Mouse (Mus musculus) adrenal gland, adult 2 months (tissue): ENCODE measurements at regions not wholly inside any gene's neighbourhood (a gene's known extent, or its start where the extent isn't known, plus 50 kb on each side); places are given as distances from the start of the nearest gene placed in this dataset.
A peak's percentile ranks its signal among the peaks of the same experiment; 100 is the strongest.

Experiments
- DNase-seq: peaks from one replicate; pipeline ENCODE4 v3.0.0; 2021

DNA sequence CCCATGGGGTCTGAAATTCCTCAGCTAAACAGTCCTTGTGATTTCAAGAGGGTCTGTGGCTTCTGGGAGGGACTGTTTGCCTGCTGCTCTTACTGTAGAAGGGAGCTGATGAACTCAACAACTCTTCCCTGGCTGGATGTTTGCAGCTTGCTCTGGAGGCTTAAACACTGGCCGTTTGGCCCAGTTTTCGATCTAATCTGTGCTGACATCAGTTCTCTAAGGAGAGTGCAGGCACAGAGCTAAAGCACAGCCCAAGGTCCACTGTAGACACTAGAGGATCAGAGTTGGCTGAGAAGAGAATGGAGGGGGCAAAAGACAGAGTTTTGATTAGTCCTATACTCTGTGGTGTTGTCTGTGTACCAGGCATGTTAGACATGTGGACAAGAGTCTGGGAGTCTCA is 490.1 kb downstream of the Nedd1 start:
- DNase-seq, result no peak

DNA sequence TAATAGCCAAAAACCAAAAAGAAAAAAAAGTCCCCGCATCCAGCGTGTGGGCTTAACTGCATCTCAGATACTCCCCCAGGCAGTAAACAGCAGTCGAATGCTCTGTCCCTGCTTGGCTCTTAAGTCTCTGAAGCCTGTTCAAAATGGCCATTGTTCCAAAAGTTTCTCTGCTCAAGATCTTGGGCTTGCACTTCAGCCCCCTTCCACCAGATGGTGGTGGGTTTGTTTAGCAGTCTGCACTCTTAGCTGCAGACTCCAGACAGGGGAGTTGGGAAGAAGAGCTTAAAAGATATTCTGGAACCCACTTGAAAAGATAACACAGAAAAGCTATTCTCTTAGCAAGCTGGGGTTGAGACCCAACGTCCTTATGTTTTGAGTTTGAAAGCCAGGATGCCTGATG is 496.4 kb downstream of the Nedd1 start:
- DNase-seq, result no peak

DNA sequence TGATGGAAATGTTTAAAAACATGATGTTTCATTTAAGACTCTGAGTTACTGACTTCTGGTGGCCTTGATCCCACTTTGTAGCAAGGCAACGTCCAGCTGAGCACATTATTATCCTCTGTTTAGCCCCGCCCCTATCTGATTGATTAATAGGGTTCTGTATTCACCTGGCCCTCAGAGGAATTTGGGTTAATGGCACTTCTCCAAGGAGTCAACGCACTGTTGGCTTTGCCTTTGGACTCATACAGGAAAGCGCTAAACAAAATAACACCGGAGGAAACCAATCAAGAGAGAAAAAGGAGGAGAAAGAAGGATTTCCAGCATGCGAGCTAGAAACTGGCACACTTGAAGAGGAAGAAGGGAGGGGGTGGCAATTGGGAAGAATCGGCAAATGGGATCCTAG is 497.1 kb downstream of the Nedd1 start:
- no peak for DNase-seq

DNA sequence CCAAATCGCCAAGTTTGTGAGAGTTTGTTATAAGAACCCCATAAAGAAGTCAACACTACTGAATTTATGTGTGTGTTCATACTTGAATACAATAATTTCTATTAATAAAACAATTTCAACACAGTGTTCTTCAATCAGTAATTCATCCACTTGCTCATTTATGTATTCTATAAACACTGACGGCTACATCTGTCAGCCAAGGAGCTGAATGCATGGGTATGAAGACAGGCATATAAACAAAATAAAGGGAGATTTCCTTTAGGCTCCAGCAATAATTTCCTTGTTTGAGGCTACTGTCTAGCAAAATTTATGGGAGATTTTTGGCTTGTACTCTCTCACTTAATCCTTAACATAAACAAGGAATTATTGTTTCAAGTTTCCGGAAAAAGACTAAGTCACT is 502.9 kb downstream of the Nedd1 start:
- no peak for DNase-seq

DNA sequence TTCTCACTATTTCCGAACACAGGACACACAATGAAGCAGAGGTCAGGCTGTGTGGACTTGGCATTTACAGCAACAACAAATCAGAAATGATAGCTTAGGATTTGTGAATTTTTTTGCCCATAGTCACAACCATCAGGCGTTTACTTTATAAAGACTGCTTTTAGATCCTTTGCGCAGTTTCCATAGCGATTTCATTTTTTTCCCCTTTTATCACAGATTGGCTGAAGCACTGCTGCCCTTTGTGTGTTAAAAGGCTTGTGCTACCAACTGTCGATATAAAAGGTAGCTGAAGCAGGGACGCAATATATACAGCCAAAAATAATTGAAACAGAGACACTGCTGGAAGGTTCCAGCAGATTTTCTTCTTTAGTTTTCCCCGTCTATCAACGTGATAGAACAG is 551.4 kb downstream of the Nedd1 start:
- no peak for DNase-seq

DNA sequence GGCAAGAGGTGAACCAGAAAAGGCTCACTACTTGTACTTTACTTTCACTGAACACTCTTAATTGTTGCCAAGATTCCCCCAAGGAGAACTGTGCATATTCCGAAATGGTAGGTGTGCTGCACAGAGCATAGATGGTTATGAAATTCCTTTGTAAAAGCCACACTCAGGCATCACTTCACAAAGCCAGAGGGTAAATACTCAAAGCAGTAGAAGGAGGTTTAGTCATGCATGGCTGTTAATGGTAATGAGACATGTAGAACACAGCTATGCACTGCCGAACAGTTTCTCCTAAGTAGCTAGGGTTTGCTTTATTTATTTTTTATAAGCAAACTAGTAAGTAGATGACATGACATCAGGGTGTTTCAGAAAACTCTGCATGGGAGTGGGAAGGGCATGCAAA is 556.2 kb downstream of the Nedd1 start:
- no peak for DNase-seq

DNA sequence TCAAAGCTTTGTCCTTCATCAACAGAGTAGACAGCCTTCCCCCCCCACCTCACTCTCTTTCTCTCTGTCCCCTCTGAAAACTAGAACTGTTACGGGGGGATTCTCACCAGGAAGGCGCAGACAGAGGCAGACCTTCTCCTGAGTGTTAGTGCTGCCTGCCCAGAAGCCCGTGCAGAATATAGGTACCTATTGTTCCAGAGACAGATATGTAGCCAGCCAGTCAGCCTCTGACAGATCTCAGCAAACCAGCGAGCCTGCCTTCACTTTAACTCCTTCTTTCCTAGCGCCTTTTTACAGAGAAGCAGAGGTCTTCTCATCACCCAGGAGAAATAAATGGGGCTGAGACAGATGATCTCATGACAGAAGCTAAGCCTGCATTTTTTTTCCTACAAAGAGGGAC is 557.2 kb downstream of the Nedd1 start:
- DNase-seq, result no peak

DNA sequence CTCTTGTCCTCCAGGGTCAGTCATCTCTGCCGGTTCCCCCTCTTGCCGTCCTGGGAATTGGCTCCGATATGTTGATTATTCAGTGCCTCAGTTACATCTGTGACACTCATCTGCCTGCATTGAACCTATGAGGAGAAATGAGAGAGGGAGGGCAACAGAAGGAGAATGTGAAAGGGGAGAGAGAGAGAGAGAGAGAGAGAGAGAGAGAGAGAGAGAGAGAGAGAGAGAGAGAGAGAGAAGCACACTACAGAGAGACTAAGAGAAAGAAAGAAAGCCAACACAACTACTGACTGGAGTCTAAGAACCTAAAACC is 557.6 kb downstream of the Nedd1 start:
- no peak for DNase-seq

DNA sequence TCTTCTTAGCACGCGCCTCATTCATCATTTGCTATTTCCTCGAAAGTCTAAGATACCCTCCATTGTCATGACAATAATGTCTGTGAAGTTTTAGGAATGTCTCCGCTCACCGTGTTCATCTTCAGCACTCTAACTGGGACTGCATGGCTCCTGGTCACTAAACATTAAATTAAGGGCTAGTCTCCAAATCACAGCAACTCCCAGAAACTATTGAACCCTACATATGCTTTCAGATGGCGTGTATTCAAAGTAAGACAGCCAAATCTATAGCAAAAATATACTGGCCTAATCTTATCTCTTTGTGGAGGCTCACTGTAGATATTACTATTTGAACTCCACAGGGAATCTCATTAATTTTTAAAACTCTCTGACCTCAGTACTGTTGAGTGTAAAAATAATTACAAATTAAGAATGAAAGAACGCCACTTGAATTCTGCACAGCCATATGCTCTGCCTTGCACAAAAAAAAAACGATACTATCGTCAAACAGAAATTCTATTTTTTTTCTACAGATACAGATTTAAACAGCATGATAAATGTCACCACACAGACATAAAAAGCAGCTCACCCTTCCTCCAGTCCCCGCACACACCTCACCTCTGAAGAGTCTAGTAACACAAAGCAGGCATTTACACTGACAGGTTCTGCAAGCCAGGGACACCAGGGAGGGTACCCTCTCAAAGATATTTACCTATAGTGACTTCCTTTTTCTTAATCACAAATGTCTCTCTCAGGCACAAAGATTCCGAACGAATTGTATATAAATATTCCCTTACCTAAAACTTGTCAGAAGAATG is 558.2 kb downstream of the Nedd1 start:
- DNase-seq, result no peak

DNA sequence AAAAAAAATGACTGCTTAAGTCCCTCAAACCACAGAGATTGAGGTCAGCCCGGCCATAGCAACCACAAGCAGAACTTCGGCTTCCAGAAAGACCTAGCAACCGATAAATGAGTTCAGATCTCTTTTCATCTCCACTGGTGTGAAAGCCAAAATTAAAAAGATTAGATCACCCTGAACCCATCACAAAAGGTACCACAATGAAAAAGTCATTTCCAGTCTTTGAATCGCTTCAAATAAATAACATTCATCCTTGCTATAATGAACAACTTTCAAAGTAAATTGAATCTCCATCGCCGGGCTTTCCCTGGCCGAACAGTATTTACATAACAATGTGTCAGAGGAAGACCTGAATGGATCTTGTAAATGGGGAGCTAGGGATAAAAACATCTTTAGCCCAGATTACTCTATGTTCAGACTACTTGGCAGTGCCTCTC is 559.1 kb downstream of the Nedd1 start:
- no peak for DNase-seq

DNA sequence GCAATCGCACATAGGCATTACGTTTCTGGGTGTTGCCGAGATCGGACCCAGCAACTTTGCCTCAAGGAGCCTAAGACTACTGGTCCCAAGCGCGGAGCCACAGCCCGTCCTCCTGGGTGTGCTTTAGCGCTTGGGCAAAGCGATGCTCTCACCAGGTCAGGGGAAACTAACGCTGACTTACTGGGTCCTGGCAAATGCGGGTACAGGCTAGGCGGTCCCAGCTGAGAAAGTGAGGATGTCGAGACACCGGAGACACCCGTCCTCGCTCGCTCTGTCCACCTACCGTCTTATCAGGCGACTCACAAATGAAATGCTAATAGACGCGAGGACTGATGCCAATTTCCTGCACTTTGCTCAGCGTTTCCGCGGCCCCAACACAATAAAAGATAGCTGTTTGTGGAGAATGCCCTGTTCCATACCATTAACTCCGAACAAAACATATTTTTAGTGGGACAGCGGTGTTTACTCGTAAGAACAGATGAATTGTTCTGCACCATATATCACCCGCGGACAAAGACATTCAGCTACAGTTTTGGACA is 559.7 kb downstream of the Nedd1 start:
- DNase-seq, result peak; percentile 18

DNA sequence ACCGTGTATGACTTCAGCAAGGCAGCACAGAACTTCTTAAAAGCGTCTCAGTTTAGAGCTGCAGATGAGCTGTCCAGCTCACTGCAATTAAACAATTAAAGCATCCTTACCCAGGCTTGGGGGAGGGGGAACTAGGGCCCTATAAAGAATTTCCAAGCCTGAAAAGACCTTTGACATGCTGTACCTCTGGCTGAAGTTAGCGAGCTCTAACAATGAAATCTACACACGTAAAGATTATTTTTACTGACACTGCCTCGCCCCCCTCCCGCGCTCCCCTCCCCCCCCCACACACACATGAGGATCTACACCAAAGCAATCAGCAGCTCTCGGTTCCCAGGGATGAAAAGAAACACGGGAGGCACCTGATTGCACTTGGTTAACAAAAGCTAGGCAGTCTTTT is 560.7 kb downstream of the Nedd1 start:
- DNase-seq, result no peak

DNA sequence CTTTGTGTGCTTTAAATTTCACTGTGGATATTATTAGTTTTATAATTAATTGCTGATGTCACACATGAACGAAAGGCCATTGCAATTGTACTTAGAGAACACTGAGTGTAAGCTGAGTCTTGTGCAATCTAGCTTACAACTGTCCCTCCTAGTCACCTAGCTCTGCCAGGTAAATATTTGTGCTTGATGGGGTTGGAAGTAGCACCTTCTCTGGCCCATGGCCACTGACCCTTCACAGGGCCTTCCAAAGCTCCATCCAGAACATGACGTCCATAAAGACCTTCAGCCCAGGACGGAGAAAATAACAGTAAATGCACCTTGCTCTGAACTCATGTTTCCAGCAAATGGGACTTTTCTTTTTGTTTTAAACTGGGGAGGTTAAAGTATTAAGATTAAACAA is 576.0 kb downstream of the Nedd1 start:
- DNase-seq, result peak; percentile 2

DNA sequence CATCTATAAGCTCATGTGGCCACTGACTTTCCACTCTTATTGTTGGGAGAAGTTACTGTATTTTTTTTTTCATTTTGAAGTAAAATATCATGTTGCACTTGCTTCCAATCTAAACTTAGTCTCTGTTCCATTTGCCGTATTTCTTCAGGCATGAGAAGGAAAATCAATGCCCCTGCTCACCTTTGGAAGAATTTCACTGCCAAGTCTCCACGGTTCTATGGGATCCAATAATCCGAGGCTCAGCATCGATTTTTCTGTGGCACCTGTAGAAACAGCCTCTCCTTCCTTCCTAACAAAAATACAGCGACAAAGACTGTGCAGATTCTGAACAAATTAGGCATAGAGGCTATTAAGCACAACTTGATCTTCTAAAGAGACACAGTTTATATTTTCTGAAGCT is 586.7 kb downstream of the Nedd1 start:
- DNase-seq, result no peak

DNA sequence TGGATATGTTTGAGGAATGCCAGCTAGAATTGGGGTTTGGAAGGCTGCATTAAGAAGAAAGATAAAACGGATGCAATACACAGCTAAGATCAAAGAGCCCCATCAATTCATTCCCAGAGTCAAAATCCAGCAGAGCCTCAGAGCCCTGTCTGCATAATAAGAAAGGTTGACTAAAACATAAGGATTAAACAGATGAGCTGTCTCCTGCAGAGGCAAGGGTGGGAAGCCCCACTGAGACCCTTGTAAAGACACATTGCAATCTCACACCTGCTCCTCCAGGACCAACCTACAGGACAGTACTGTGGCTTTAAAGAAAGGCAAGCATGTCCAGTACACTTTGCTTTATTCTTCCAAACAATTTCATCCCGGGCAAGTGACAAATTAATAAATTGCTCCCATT is 609.4 kb downstream of the Nedd1 start:
- DNase-seq, result no peak

DNA sequence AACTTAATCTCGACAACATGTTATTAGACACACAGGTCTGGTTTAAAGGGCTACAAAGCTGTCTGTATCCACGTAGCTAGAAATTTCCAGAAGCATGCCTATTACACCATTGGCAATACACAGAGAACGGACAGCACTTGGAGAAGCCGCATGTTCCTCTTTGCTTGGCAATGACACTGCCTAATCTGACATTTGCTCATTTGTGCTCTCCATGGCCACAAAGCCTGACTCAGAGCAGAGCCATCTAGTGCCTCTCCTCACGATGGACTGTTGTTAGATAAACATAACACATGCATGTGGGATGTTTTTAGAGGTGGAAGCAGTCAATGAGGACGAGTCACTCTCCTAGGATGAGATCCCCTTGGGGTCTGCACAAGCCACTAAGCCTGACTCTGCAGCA is 615.9 kb downstream of the Nedd1 start:
- DNase-seq, result no peak

DNA sequence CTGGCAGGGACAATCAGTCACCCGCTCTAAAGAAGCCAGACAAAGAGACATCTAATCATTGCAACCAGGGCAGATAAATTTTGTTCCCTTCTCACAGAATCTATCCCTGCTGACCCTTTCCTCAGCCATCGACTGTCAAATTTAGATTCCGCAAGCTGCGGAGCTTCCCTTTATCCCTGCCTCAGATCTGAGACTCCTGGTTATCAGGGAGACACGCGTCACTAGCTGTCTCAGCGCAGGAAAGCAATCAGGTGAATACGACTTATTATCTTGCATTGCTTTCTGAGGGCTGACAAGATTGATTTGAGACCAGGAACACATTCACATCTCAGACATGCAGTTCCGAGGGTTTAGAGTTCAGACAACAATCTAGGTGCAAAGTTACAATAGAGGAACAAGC is 618.3 kb downstream of the Nedd1 start:
- DNase-seq, result no peak

DNA sequence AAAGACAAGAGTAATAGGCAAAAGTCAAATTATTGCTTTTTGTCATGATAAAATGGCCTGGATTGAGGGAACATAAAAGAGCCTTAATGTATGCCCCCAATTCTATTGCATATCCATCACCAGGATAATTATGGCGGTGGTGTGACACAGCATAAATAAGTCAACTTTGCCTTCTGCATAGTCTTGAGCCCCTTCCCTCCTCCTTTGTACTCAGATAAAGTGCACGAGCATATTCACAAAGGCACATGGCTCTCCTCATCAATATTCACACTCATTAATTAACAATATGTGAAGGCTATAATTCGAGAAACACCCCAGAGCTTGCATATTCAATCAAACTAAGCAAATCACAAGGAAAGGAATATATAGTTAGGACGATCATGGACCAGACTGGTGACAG is 619.5 kb downstream of the Nedd1 start:
- no peak for DNase-seq

DNA sequence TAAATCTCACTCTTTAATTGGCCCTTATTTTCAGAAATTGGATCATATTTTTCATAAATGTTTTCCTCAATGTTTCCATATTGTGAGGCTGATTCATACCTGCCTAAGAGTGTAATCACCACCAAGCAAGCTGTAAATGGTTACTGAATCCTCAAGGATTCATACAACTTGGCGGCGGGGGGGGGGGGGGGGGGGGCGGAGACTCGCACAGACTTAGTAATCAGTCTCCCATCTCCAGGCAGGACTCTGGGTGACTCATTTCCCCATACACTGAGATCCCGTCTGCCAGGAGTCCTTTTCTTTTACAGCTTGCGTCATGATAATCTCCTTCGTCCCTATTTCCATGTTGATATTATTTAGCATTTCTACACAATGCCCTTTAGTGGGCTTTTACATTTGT is 624.7 kb downstream of the Nedd1 start:
- DNase-seq, result no peak

DNA sequence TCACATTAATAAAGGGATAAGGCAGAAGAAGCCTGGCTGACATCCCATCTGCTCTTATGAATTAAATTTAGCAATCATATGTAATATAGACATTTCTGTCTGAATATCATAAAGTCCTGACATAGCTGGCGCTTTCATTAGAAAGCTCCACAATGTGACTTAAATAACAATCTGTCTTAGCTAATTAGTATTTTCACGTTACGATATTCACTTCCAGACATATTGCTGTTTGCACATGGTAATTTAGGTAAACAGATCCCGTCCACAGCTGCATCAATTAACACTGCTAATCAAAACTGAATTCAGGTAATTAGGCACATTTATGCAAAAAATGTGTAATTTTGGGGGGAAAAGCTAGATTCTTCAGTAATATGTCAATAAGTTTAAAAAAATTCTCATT is 625.1 kb downstream of the Nedd1 start:
- no peak for DNase-seq

DNA sequence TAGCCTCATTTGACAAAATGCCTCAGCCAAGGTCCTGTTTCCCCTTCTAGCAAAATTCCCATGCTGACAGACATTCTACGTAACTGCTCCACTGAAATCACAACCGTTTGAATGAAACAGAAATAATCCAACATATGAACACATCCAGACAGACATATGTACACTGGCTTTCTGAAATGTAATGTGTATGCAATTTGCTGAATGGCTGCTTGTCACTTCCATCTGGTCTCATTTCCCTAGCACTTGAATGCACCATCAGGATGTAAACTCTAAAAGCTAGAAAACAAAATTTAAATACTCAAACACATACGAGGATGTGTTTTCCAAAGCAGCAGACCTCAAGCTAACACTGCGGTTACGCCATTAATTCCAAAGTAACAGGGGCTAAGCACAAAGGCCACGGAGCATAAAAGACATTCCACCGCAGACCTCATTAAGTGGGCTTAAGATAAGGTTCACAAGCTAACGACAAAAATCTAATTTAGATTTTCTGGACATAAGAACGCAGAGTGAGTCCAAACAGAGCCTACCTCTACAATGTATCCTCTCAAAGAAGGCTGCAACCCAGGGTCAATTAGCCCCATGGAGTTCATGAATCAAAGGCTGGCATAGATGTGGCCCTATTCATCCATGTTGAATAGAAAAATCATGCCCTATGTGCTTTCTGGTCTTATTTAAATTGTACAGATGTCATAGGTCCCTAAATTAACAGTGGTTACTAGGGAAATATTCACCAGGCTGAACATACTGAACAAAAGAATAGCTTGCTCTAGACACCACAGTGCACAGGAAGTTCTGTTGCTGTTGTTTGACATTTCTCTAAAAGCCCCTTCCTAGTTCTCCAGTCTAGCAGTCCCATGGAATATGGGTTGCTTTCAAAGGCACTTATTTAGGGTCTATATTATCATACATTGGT is 630.5 kb downstream of the Nedd1 start:
- DNase-seq, result no peak

DNA sequence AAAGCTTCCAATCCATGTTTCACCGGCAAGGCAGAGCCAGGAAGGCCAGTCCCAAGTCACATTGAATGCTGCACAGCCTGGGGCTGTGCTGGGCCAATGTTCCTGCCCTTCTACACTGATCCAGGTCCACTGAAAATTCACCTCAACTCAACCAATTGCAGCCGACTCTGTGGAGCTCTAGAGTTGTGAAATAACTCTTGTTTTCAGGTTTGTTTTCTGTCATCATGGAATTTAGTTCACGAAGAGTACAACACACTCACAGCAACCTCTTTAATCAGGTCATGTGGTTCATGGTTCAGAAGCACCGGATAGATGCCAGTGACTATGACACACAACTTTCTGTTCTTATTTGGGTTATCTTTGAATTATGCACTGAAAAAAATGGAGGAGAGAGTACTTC is 640.1 kb downstream of the Nedd1 start:
- no peak for DNase-seq

DNA sequence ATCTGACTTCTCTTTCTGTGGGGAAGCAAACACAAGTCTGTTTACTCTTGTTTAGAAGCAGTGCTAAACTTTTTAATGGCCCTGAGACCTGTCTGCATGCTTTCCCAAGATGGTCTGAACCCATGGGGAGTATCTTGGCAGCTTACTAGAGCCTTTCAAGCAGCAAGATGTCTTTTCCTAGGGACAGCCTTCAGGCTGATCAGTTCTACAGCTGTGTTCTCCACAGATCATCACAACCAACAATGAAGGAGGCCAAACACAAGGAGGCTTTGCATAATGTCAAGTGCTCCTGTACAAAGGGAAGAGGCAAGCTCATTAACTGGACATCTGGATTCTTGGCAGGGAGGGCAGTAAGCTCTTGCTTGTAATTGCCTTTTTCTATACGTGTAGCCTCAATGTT is 641.0 kb downstream of the Nedd1 start:
- DNase-seq, result no peak

DNA sequence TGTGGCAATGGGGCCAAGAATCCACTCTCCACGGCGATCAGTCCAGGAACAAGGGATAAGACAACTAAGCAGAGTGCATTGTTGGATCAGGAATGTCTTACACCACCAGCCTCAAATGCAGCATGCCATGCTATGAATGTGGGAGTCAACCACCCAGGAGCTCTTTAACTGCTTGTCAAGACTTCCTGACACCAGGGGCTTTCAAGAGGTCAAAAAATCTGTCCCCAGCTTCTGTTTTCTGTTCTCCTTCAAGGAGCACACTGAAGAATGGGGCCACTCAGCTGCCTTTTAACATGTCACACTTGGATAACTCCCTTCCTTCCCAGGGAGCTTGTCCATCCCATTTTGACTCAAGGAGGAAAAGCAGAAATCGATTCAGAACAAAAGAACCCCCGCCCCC is 642.8 kb downstream of the Nedd1 start:
- no peak for DNase-seq
